Mouse (Mus musculus) limb, embryonic 14.5 days (tissue): ENCODE measurements at regions not wholly inside any gene's neighbourhood (a gene's known extent, or its start where the extent isn't known, plus 50 kb on each side); places are given as distances from the start of the nearest gene placed in this dataset.

Experiments
- ATAC-seq: fragments of 200-750 bp; cut with Nextera tagmentation; 2 replicates; pipeline ENCODE4 v1.8.0; 2017; ENCODE audit warnings: low read depth, moderate number of reproducible peaks, moderate TSS enrichment; ENCODE audit not compliant: low FRiP score
- DNase-seq: peaks from one replicate; pipeline ENCODE4 v3.0.0-alpha.2; 2015; ENCODE audit warnings: low spot score
- H3K27ac ChIP-seq: fragments of 300-500 bp; sonication (generic); replicated peaks from 2 replicates; pipeline ENCODE4 v1.5.1; 2014; ENCODE audit warnings: low read depth, mild to moderate bottlenecking, low read length, moderate library complexity, mixed read lengths
- H3K27me3 ChIP-seq: fragments of 300-500 bp; sonication (generic); 2 replicates; pipeline ENCODE4 v1.6.1; 2014; ENCODE audit warnings: low read length, mixed read lengths; ENCODE audit not compliant: control insufficient read depth, insufficient read depth
- H3K36me3 ChIP-seq: fragments of 300-500 bp; sonication (generic); 2 replicates; pipeline ENCODE4 v1.6.1; 2014; ENCODE audit warnings: mild to moderate bottlenecking, low read length, moderate library complexity, mixed read lengths; ENCODE audit not compliant: control insufficient read depth, insufficient read depth
- H3K4me1 ChIP-seq: fragments of 300-500 bp; sonication (generic); 2 replicates; pipeline ENCODE4 v1.6.1; 2014; ENCODE audit warnings: antibody characterized with exemption, low read length, mixed read lengths; ENCODE audit not compliant: control insufficient read depth, insufficient read depth
- H3K4me2 ChIP-seq: fragments of 300-500 bp; sonication (generic); replicated peaks from 2 replicates; pipeline ENCODE4 v1.6.1; 2014; ENCODE audit warnings: low read depth, mild to moderate bottlenecking, low read length, moderate library complexity; ENCODE audit not compliant: severe bottlenecking
- H3K4me3 ChIP-seq: fragments of 300-500 bp; sonication (generic); replicated peaks from 2 replicates; pipeline ENCODE4 v1.5.1; 2014; ENCODE audit warnings: low read length
- H3K9ac ChIP-seq: fragments of 300-500 bp; sonication (generic); 2 replicates; pipeline ENCODE4 v1.6.1; 2014; ENCODE audit warnings: mild to moderate bottlenecking, low read depth, low read length, moderate library complexity; ENCODE audit not compliant: severe bottlenecking
- H3K9me3 ChIP-seq: fragments of 300-500 bp; sonication (generic); 2 replicates; pipeline ENCODE4 v1.6.1; 2016; ENCODE audit warnings: low read length; ENCODE audit not compliant: control insufficient read depth
- POLR2A ChIP-seq: fragments of 200-500 bp; IDR thresholded peaks from 2 replicates; pipeline ENCODE4 v1.8.0; 2012; ENCODE audit warnings: inconsistent platforms, mild to moderate bottlenecking, moderate library complexity, borderline replicate concordance; ENCODE audit not compliant: insufficient read depth, insufficient read length; ENCODE audit errors: extremely low read depth
- WGBS: fragments of 180-500 bp; shearing (Covaris S2); extraction: QIAGEN DNeasy Blood & Tissue Kit; methylation state at CpG from one replicate; pipeline ENCODE4 v1.1.7; 2014; 5-methylcytosine and 5-hydroxymethylcytosine counted together

DNA sequence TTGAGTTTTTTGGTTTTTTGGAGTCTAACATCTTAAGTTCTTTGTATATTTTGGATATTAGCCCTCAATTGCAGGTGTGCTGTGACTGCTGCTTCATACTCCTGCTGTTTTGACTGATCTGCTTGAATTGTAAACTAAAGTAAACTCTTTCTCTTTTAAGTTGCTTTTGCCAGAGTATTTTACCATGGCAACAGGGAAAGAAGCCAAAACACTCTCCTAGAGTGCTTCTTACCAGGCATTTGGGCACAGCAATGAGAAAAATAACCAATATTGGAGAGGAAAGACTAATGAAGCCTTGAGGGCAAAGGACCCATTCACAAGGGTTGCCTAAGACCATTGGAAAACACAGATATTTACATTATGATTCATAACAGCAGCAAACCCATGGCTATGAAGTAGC is 437.3 kb downstream of the Wdr11 start:
- no peaks in the 10 kb centered on the region for H3K36me3 ChIP-seq
- 0 out of 2 replicates have a peak overlapping the region, but pooled peaks have one; percentile 16 for H3K27ac ChIP-seq
- H3K9ac ChIP-seq = no peak overlapping the region
- H3K4me3 ChIP-seq = no peak overlapping the region
- no peak for ATAC-seq
- no peaks in the 10 kb centered on the region for H3K27me3 ChIP-seq
- TF ChIP-seq POLR2A = no peak
- H3K9me3 ChIP-seq = no peaks in the 10 kb centered on the region
- no peak overlapping the region for H3K4me2 ChIP-seq
- H3K4me1 ChIP-seq = peaks cover 4% of the 10 kb centered on the region; the same call in 1 of the 2 replicates
- peak; percentile 38 for DNase-seq

- no peak for DNase-seq
- ATAC-seq = no peak
- Histone ChIP-seq H3K4me1 (peaks cover 4% of the 10 kb centered on the region; the same call in 1 of the 2 replicates), H3K27me3 (no peaks in the 10 kb centered on the region), H3K27ac (no peak overlapping the region), H3K9ac (no peak overlapping the region), H3K4me3 (no peak overlapping the region), H3K9me3 (no peaks in the 10 kb centered on the region), H3K36me3 (no peaks in the 10 kb centered on the region), H3K4me2 (no peak overlapping the region)
- WGBS = 90% methylated on average over 4 of the region's 4 CpGs
- no peak for TF ChIP-seq POLR2A
Measured at GRCm38 (mm10) chr7:130030711-130031110, 439.0 kb downstream of the Wdr11 start.

DNA sequence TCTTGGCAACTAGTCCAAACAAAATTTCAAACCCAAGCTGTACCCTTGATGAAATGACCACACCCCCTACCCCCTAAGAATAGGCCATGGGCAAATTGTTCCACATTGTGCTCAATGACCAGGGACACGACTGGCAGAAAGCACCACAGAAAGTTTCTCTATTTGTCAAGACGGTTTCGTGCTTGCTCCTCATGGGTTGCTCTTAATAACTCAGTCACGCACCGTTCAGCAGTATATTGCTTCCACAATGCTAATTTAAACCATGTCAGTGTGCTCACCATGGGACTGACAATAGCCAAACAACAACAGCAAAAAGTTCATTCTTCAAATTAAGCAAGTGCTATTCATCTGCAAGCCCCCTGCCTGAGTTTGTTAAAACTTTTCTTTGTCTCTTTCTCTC is 444.6 kb downstream of the Wdr11 start:
- WGBS = 55% methylated on average over 5 of the region's 5 CpGs
- Histone ChIP-seq H3K9me3 (no peaks in the 10 kb centered on the region), H3K4me1 (peaks cover 14% of the 10 kb centered on the region), H3K36me3 (no peaks in the 10 kb centered on the region), H3K27me3 (no peaks in the 10 kb centered on the region), H3K4me3 (no peak overlapping the region), H3K9ac (no peak overlapping the region), H3K4me2 (no peak overlapping the region), H3K27ac (no peak overlapping the region)
- DNase-seq (no peak), ATAC-seq (no peak)
- no peak for TF ChIP-seq POLR2A

DNA sequence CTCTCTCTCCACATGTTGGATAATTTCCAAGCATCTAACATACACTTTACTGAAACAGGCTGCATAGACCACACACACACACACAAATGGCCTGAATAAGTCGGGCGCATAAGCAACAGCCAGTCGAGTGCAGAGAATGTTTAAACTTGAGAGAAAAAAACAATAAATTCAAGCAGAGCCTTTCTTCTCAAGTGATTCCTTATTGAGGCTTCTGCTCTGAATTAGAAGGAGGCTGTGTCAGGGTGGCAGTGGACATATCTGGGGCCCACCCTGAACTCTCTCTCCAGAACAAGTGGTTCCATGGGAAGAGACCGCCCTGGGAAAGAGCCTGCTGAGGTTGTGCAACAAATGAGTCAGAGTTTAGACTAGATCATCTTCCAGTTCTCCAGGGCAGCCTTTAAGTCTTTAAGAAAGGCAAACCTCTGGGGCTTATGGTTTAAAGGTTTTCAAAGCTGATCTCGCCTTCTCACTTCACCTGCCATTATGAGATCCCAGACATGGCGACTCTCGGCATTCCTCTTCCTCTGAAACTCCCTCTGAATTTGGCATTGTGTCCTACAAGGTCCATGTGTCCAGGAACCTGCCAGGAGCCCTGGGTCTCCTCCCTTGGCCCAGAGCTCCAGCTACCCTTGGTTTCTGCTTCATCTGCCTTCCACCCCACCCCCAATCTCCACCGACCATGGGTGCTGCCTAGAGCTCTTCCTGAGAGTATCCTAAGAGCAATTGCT is 445.3 kb downstream of the Wdr11 start:
- no peak for ATAC-seq
- Histone ChIP-seq H3K9me3 (no peaks in the 10 kb centered on the region), H3K4me2 (no peak overlapping the region), H3K27ac (no peak overlapping the region), H3K4me3 (no peak overlapping the region), H3K9ac (no peak overlapping the region), H3K27me3 (no peaks in the 10 kb centered on the region), H3K4me1 (peaks cover 14% of the 10 kb centered on the region), H3K36me3 (no peaks in the 10 kb centered on the region)
- TF ChIP-seq POLR2A = no peak
- no peak for DNase-seq
- WGBS = 55% methylated on average over 8 of the region's 8 CpGs

- no peak for DNase-seq
- Histone ChIP-seq H3K4me3 (no peak overlapping the region), H3K27me3 (no peaks in the 10 kb centered on the region), H3K4me1 (peaks cover 14% of the 10 kb centered on the region), H3K36me3 (no peaks in the 10 kb centered on the region), H3K27ac (no peak overlapping the region), H3K9me3 (no peaks in the 10 kb centered on the region), H3K9ac (no peak overlapping the region), H3K4me2 (no peak overlapping the region)
- no peak for ATAC-seq
- 77% methylated on average over 4 of the region's 4 CpGs for WGBS
- no peak for TF ChIP-seq POLR2A
Measured at GRCm38 (mm10) chr7:130037573-130037925, 445.9 kb downstream of the Wdr11 start.
